ENCODE assay signal across 20 mouse cellular contexts in the genomic region with DNA sequence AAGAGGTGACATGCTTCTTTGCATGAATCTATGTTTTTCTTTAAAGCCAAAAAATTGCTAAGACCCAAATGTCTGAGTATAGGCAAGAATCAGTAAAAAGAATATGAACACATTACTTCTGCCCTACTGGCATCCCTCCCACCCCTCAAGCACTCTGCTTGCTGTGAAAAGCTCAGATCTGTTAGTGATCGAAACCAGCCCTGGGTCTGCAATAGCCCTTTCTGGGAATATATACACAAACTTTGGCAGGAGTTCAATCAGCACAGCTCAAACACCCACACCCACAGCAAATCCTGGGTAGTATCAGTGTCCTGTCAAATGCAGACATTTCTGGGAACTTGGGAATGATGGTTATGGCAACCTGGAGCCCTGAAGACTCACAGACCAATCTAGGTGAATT. TPM values are rescaled to one million over a fixed set of nuclear protein-coding genes. Genes with fewer than 3 reads are reported as not detected.
DNase-seq lines count a peak whose midpoint lies in the region; ATAC-seq and TF ChIP-seq lines count a peak whose summit lies in the region.
"Had no signal": no experiment of that assay in that cellular context is flagged by ENCODE, and none has a peak within 500 bp of the region (broad histone marks: within the 10 kb centered on the region; RNA-seq: fewer than 3 reads in every experiment).

No protein-coding gene starts in this region.

- ATAC-seq in lung, embryonic 14.5 days (ENCODE audit: insufficient read depth), result peak; percentile 84
- ATAC-seq in lung, embryonic 16.5 days (ENCODE audit: low read depth), result peak; percentile 75
- ATAC-seq in heart, embryonic 12.5 days (ENCODE audit: insufficient number of reproducible peaks, low FRiP score), result no peak
- ATAC-seq: activated CD4-positive, CD25-positive, alpha-beta regulatory T cell, adult 4 months; forebrain, embryonic 13.5 days; forebrain, embryonic 15.5 days; forebrain, postnatal 0 days; Patski had no signal

- no peaks in the 10 kb centered on the region for H3K4me1 ChIP-seq in lung, embryonic 14.5 days (ENCODE audit: insufficient read depth)
- no peaks in the 10 kb centered on the region for H3K4me1 ChIP-seq in lung, embryonic 16.5 days (replicated peaks; ENCODE audit: control insufficient read depth, insufficient read depth, low read length)
- no peaks in the 10 kb centered on the region for H3K4me1 ChIP-seq in heart, embryonic 12.5 days (replicated peaks)
- H3K4me1 ChIP-seq: embryonic facial prominence, embryonic 13.5 days; forebrain, embryonic 13.5 days; forebrain, embryonic 15.5 days had no signal

- WGBS in lung, embryonic 14.5 days, result 48% methylated on average over 1 of the region's 1 CpGs
- 30% methylated on average over 1 of the region's 1 CpGs for WGBS in lung, embryonic 16.5 days
- 42% methylated on average over 1 of the region's 1 CpGs for WGBS in heart, embryonic 12.5 days

- no peak overlapping the region for H3K4me2 ChIP-seq in lung, embryonic 14.5 days
- H3K4me2 ChIP-seq in lung, embryonic 16.5 days (ENCODE audit: low read depth, low read length), result no peak overlapping the region
- no peak overlapping the region for H3K4me2 ChIP-seq in heart, embryonic 12.5 days
- H3K4me2 ChIP-seq: embryonic facial prominence, embryonic 13.5 days; forebrain, embryonic 13.5 days; forebrain, embryonic 15.5 days had no signal

- H3K27me3 ChIP-seq in lung, embryonic 14.5 days (ENCODE audit: insufficient read depth, low read length), result no peaks in the 10 kb centered on the region
- H3K27me3 ChIP-seq in lung, embryonic 16.5 days (ENCODE audit: control insufficient read depth, insufficient read depth, low read depth, low read length), result no peaks in the 10 kb centered on the region
- H3K27me3 ChIP-seq in heart, embryonic 12.5 days (replicated peaks), result 0 out of 2 replicates have a peak, but pooled peaks cover 4% of the 10 kb centered on the region
- H3K27me3 ChIP-seq: embryonic facial prominence, embryonic 13.5 days; forebrain, embryonic 13.5 days; forebrain, embryonic 15.5 days had no signal

- peak; percentile 73 for DNase-seq in lung, embryonic 14.5 days
- DNase-seq in lung, postnatal 25 days (ENCODE audit: low spot score), result no peak
- no peak for DNase-seq in lung, postnatal 4 days
- peak; percentile 14 for DNase-seq in yolk sac, embryonic 10.5 days (ENCODE audit: low spot score)
- DNase-seq: adrenal gland, adult 8-10 months; adrenal gland, postnatal 14 days; adrenal gland, postnatal 36 days; cerebellum, adult 11-12 months; cerebellum, adult 2 months; cerebellum, adult 9-10 months; cerebellum, postnatal 10 days; cerebellum, postnatal 25 days; forebrain, postnatal 0 days had no signal

- no peak overlapping the region for H3K4me3 ChIP-seq in lung, embryonic 14.5 days (ENCODE audit: low read depth, low read length)
- no peak overlapping the region for H3K4me3 ChIP-seq in lung, embryonic 16.5 days (ENCODE audit: low read length)
- H3K4me3 ChIP-seq in heart, embryonic 12.5 days, result no peak overlapping the region
- H3K4me3 ChIP-seq: embryonic facial prominence, embryonic 13.5 days; forebrain, embryonic 13.5 days; forebrain, embryonic 15.5 days had no signal

- no peaks in the 10 kb centered on the region for H3K36me3 ChIP-seq in lung, embryonic 14.5 days (ENCODE audit: insufficient read depth)
- no peaks in the 10 kb centered on the region for H3K36me3 ChIP-seq in lung, embryonic 16.5 days (ENCODE audit: control insufficient read depth, insufficient read depth, low read length)
- H3K36me3 ChIP-seq in heart, embryonic 12.5 days, result no peaks in the 10 kb centered on the region
- H3K36me3 ChIP-seq: embryonic facial prominence, embryonic 13.5 days; forebrain, embryonic 15.5 days had no signal

- no peaks in the 10 kb centered on the region for H3K9me3 ChIP-seq in lung, embryonic 14.5 days (ENCODE audit: low read depth, low read length)
- no peaks in the 10 kb centered on the region for H3K9me3 ChIP-seq in lung, embryonic 16.5 days (ENCODE audit: control insufficient read depth, low read length)
- H3K9me3 ChIP-seq in heart, embryonic 12.5 days (replicated peaks), result no peaks in the 10 kb centered on the region
- H3K9me3 ChIP-seq: embryonic facial prominence, embryonic 13.5 days; forebrain, embryonic 13.5 days; forebrain, embryonic 15.5 days had no signal

- no peak overlapping the region for H3K9ac ChIP-seq in lung, embryonic 14.5 days
- H3K9ac ChIP-seq in lung, embryonic 16.5 days (ENCODE audit: low read length), result no peak overlapping the region
- H3K9ac ChIP-seq in heart, embryonic 12.5 days, result no peak overlapping the region
- H3K9ac ChIP-seq: embryonic facial prominence, embryonic 13.5 days; forebrain, embryonic 13.5 days; forebrain, embryonic 15.5 days; forebrain, postnatal 0 days had no signal

- no peak for TF ChIP-seq CTCF in lung, embryonic 14.5 days (IDR thresholded peaks at IDR 0.05; ENCODE audit: low read depth)

- no peak overlapping the region for H3K27ac ChIP-seq in lung, embryonic 14.5 days (ENCODE audit: low read depth)
- H3K27ac ChIP-seq in lung, embryonic 16.5 days (ENCODE audit: low read length), result no peak overlapping the region
- no peak overlapping the region for H3K27ac ChIP-seq in heart, embryonic 12.5 days (ENCODE audit: poor library complexity, severe bottlenecking)
- H3K27ac ChIP-seq: embryonic facial prominence, embryonic 13.5 days; forebrain, embryonic 13.5 days; forebrain, embryonic 15.5 days had no signal

RNA-seq across cellular contexts. Expression of a gene that starts 47.8 kb away (rescaled TPM):
- polyA plus RNA-seq in lung, embryonic 14.5 days (2014; fragmentation: Nextera tagmentation; extraction: Ambion mirVana), result 37.3 and 39.4 TPM in 2 replicates
- 47.2 and 50.2 TPM in 2 replicates for polyA plus RNA-seq in lung, embryonic 16.5 days (2015; fragmentation: Nextera tagmentation; extraction: Ambion mirVana)
- 52.5 and 54.8 TPM in 2 replicates for polyA plus RNA-seq in heart, embryonic 12.5 days (2016; fragmentation: Nextera tagmentation; extraction: Ambion mirVana)

Comparison
In these comparisons a context has a peak if more than half of its experiments do, and no peak if none do; other contexts are left out.
1. DNase-seq: peak in lung, embryonic 14.5 days (single experiment) and yolk sac, embryonic 10.5 days (single experiment); none in lung, postnatal 25 days (single experiment) and lung, postnatal 4 days (0 of 2).